Mouse (Mus musculus) right cerebral cortex, postnatal 25 days (tissue): ENCODE data around the gene Trpc4ap.
"Not testable (repeated sequence)": the region's sequence is repeated elsewhere in the genome, so short reads cannot be mapped to it uniquely, and the experiment has no call there.

Experiments used
- DNase-seq: peaks from one replicate; pipeline ENCODE4 v3.0.0; 2022

Trpc4ap gene

DNA sequence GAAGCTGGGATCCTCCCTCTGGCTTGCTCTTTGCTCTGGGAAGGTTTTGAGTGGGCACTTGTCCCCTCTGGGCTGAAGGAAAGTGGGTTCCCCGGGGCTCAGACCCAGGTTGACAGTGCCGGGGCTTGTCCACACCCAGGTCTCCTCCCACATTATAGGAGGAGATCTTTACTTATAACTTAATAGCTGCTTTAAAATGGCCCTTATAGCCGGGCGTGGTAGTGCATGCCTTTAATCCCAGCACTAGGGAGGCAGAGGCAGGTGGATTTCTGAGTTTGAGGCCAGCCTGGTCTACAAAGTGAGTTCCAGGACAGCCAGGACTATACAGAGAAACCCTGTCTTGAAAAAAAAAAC lies 87.0 kb downstream of the Trpc4ap start:
- not testable (repeated sequence) for DNase-seq

DNA sequence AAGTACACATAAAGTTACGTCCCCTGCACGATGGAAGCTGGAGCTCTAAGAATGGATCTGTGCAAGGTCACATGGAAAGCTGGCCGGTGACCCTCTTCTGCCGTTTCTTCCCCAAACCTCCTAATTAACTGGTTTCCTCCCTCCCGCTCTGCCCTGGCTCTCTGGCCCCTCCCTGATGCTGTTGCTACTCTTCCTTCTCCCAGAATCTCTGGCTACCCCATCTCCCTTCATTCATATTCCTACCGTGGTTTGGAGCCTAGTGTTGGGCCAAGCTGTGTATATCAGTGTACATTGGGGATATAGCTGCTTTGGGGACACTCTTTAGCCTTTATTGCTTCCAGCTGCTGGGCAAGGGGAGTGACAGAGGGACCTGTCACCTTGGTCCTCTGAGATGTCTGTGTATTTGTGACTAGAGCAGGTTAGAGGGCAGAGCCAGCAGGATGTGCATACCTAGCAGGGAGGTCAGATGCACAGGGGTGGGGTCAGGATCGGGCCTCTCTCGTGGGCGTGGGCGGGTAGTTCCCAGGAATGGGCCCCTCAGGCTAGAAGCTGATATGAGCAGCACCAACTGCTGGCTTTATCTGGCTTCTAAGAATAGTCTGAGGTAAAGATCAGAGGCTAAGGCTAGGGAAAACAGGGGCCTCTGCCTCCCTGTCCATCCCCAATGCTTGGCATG lies 87.5 kb downstream of the Trpc4ap start:
- DNase-seq, result no peak

DNA sequence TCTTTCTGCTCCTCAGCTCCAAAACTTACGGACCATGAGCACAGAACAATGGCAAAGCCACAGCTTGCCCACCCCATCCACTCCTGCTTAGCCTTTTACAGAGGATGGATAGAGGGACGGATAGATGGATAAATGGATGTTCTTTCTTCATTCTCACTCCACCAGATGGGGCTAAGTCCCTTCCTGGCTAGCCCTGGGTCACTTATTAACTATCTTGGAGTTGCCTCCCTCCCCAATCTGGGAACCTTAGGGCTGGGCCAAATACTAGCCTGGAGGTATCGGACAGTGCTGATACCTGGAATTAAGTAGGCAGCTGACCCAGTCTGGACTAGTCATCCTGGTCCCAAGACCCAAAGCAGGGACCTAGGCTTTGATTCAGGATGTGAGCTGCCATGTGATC lies 88.5 kb downstream of the Trpc4ap start:
- DNase-seq, result no peak

DNA sequence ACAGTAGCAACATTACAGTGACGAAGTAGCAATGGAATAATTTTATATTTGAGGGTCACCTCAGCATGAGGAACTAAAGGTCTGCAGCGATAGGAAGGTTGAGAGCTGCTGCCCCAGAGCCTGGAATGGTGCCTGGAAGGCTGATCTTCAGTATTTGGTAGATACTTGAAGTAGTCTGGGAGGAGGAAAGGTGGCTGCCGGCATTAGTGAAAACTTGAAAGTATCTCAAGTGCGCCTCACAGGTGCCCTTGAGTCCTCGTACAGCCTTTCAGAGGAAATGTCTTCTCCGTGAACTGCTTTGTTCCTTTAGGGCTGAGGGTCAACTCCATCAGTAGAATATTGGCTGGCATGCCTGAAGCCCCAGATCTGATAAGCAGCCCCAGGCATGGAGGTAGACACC lies 96.7 kb downstream of the Trpc4ap start:
- DNase-seq, result no peak

DNA sequence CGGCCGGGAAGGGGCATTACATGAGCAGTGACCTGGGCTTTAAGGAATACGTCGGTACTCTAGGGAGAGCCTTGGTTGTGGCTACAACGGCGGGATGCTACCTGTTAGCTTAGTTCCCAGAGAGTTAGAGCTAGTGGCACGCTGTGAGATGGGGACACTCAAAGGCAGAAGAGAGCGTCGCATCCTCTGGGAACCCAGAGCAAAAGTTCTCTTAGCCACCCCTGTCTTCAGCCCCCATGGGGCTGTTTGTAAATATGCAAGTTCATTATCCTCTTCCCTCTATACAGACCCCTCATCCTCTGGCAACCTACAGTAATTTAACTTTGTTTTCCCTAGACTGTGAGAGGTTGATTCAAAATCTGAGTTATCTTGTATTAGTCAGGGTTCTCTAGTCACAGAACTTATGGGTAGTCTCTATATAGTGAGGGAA lies 99.3 kb downstream of the Trpc4ap start:
- no peak for DNase-seq

DNA sequence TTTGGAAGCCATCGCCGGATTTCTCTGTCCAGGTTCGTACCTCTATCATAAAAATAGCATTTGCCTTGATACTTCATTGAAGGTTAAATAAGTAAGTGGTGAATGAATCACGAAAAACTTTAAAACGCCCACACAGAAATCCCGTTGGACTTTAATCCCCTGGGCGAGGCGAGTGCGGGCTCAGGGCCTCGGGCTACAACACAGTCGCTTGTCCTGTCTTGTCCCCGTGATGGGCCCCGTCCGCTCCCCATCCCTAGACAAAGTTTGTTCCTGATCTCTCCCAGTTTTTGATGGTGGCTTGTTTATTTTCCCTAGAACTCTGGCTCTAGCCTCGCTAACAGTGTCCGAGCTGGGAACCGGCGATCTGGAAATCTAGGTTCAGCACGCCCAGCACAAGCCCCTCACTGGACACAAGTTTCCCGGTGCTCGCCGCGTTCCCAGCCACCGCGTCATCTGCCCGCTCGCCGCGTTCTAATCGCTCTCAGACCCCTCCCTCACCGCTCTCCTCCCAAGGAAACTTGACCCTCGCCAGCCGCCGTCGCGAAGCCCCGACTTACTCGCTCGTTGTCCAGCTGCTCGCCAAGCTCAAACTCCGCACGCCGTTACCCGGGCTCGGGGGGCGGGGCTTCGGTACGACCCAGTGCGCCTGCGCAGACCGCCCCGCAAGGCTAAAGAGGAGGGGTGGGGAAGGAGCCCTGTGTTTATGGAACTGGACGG lies 99.9 kb downstream of the Trpc4ap start, which contains the start of gene Gss:
Gss (minus strand) TSS at position 674 of the 717 bp plus-strand sequence.
- DNase-seq, result peak; percentile 97

DNA sequence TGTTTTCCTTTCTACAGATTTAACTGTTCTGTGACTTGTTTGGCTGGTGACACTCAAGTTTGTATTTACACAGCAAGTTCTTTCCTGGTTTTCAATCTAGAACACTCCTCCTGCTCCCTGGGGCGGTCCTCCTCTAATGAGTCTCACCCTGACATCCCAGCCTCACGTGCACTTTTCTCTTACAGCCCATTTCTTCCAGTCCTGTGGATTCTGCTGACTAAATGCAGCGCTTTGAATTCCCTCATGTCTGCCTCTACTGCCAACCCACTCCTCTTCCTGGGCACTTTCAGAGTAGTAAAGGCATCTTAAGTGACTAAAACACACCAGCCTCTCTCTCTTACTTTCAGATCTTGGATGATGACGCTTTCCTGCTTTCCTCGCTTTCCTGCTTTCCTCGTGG lies 100.5 kb downstream of the Trpc4ap start:
- no peak for DNase-seq

DNA sequence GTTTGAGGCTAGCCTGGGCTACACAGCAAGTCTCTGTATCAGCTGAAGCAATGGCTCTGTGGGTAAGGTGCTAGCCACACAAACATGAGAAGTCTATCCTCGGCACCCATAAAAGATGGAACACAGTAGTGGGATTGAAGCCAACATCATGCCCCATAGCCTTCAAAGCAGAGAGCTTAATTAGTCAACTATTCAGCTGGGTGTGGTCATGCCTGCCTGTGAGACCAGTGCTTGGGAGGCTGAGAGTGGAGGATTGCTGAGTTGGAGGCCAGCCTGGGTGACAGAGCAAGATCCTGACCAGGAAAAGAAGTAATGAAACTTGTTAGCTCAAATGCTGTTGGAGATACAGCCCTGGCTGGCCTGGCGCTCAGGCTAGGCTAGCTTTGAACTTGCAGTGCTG lies 101.3 kb downstream of the Trpc4ap start:
- no peak for DNase-seq

DNA sequence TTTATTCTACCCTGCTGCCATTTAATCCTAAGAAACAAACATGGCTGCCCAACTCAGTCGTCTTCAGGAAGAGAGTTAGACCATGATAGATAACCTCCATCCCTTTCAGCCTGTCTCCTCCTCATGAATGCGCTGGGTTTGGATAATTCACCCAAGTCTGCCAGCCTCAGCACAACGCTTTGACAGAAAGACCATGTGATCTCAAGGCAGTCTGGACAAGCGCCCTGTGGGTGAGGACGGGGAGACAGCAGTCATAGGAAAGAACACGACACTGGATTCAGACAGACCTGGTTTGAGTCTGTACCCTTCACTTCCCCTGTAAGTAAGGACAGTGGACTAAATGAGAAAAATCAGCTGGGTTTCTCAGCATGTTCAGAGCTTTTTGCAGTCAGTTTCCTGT lies 102.7 kb downstream of the Trpc4ap start:
- no peak for DNase-seq

DNA sequence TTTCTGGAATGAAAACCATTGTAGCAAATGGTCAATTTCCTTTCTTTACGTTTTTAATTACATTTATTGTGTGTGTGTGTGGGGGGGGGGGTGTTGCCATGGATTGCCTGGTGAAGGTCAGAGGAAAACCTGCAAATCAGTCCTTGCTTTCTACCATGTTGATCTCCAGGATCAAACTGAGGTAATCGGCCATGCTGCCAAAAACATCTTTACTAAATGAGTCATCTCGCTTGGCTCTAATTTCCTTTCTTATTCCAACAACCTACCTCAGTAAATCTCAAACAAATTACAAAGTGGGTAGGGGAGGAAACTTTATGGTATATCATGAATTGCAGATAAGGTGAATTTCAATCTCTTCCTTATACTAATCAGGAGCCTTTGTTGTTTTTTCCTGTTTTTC lies 104.0 kb downstream of the Trpc4ap start:
- DNase-seq, result no peak

DNA sequence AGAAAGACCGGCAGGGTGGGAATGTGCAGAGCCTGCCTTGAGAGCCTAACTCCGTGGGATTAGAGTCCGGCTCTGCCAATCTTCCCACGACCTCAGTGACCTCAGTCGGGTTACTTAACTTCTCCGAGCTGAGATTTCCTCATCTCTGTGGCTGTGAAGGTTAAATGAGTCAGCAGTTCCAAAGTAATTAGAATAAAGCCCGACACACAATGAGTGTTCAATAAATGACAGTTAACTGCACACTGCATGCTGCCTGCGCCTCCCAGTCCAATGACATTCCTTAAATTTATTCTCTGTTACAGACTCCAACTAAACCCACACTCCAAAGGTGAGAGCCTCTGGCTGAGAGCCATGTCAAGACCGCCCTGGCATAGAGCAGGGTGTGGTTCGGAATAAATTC lies 106.7 kb downstream of the Trpc4ap start:
- no peak for DNase-seq

DNA sequence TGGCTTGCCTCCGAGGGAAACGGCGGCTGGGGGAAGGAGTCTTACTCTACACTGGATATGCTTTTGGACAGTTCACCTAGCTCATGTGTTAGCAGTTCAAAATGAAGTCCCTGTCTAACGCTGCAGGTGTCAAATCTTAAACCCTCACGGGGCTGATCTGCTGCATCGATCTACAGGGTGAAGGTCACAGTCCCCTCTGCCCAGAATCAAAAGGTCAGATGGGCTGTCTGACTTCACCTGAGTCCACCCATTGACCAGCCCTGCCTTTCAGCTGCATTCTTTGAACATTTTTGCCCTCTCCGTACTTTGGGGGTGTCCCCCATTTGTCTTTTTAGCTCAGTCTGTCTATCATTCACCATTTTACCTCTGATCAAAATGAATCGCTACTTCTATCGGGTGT lies 107.1 kb downstream of the Trpc4ap start:
- DNase-seq, result no peak
